Mouse (Mus musculus) cerebellum, adult 9-11 months (tissue): ENCODE results near the gene Ppm1l.
"Not testable (repeated sequence)": the region's sequence is repeated elsewhere in the genome, so short reads cannot be mapped to it uniquely, and the experiment has no call there.

Source experiments
- DNase-seq: peaks from one replicate; pipeline ENCODE4 v3.0.0; 2022

Ppm1l gene

DNA sequence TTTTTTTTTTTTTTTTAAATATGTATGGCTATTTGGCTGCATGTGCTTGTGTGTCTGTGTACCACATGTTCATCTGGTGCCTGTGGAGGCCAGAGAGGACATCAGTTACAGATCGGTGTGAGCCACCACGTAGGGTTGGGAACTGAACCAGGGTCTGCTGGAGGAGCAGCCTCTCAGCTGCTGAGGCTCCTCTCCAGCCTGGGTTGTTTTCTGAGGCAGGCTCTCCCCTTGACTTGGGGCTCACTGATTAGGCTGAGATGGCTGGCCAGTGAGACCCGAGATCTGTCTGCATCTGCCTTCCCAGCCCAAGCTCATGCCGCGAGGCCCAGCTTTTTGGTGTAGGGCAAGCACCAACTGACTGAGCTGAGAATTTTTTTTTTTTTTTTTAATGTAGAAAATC lies 57.9 kb downstream of the Ppm1l start:
- no peak for DNase-seq

DNA sequence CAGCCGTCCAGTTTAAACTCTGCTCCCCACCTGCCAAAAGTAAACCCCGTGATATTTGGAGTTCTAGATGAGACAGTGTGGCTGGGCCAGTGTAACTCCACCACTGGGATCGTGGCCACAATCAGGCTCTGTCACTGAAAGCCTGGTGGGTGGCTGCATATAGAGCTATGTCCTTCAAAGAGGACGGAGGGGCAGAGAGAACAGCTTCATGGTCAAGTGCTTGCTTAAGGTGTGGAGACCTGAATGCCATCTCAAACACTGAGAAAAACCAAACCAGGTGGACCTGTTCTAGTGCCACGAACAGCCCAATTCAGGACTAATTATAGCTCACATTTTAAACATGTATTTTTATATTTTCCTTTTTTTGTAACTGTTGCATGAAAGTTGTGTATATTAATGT lies 58.3 kb downstream of the Ppm1l start:
- DNase-seq, result no peak

DNA sequence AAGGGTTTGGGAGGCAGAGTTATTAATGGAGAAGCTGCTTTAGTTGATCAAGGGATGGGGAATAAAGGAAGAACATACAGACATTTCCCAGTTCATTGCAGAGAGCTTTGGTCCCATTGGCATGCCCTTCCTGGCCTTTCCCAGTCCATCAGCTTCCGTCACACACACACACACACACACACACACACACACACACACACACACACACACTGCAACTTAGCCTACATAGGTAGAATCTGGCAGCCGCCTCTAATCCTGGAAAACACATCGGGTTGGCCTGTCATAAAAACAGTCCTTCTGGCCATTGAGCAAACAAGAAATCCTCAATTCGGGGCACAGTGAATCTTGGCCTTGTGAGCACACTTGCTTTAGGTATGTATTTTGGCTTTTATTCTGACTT lies 64.6 kb downstream of the Ppm1l start:
- DNase-seq, result peak; percentile 22

DNA sequence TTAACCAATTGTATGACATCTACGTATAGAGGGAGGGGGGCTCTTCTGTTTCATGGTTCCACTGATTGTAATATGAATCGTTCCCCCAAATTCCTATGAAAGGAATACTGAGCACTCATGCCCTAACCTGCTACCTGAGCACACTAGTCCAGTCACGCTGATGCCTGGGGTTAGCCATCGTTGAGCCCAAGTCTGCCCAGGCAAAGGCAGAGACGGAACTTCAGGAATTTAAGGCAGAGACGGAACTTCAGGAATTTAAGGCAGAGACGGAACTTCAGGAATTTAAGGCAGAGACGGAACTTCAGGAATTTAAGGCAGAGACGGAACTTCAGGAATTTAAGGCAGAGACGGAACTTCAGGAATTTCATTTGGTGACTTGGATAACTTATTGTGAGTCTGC lies 75.2 kb downstream of the Ppm1l start:
- not testable (repeated sequence) for DNase-seq

DNA sequence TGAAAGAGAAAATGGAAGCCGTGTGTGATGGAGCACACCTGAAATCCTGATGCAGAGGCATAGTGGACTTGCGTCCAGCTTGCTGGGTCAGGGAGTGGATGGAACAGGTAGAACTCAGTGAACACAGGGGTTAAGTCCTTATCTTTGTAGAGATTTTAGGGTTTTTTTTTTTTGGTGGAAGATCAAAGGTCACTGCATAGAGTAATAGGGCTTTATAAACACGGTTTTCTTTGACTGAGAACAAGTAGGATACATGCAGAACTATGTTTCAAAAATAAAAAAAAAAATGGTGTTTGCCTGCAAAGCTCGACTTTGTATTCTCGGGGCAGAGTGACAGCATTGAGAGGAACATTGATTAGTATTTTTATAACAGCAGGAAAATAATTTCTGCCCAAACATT lies 75.6 kb downstream of the Ppm1l start:
- DNase-seq, result no peak

DNA sequence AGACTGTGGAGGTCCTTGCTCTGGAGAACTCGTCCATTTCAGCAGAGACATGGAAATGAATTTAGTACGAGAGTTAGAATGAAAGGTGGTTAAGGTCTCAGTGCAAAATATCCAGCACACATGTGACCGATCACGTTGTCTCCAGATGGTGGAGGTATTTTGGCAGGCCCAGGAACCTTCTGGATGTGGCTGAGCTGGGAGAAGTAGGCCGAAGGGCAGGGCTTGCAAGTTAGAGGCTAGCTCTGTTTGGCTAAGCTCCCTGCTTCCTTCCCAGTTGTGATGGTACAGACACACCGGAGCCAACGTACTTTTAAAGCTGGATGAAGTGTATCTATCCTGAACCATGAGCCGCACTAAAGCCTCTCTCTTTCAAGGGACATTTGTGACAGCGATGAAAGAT lies 76.4 kb downstream of the Ppm1l start:
- DNase-seq, result no peak

DNA sequence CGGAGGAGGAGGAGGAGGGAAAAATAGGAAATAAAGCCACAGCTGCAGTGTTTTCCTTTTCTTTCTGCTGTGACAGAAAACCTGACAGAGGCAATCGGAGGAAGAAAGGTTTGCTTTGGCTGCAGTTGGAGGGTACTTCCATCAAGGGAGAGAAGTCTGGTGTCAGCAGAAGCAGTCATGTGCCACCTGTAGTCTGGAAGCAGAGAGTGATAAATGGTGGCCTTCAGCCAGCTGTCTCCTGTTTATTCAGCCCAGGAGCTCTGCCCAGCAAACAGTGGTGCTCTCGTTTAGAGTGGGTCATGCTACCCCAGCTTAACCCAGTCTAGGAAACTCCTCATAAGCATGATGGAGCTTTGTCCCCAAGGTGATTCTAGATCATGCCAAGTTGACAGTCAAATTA lies 77.3 kb downstream of the Ppm1l start:
- no peak for DNase-seq

DNA sequence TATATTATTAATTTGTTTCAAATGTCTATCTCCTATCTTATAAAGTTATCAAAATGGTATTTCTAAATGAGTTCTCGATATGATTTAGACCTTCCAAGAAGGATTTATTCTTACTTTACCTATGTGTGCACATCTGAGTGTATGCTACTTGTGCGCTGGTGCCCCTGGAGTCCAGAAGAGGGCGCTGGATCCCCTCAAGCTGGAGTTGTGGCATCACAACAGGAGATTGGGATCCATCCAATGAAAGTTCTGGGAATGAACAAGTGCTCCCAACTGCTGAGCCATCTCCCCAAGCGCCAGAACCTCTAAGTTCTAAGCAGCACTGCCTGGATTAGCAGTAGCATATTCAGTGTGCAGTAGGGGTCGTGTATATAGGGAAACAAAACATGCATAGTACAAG lies 78.4 kb downstream of the Ppm1l start:
- no peak for DNase-seq

DNA sequence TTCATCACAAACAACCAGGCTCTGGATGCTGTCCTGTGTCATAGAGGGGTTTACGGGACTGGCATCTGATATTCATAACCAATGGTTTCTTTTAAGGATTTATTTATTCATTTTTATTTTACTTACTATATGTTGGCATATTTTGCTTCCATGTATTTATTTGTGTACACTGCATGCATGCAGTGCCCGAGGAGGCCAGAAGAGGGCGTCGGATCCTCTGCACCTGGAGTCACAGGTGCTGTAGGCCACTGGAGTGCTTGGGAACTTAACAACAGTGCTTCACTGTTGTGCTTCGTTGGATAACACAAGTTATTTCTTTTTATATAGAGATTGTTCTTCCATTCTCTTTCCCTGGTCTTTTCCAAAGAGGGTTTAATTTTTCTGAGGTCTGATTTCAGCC lies 81.1 kb downstream of the Ppm1l start:
- DNase-seq, result no peak

DNA sequence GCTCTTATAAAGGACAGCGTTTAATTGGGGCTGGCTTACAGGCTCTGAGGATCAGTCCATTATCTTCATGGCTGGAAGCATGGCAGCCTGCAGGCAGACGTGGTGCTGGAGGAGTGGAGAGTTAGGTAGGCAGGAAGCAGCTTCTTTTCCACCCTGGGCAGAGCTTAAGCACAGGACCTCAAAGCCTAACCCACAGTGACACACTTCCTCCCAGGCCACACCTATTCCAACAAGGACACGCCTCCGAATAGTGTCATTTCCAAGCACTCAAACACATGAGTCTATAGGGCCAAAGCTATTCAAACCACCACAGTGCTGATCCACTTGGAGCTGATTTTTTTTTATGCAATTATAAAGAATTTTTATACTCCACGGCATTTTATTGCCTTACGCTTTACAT lies 82.7 kb downstream of the Ppm1l start:
- DNase-seq, result no peak

DNA sequence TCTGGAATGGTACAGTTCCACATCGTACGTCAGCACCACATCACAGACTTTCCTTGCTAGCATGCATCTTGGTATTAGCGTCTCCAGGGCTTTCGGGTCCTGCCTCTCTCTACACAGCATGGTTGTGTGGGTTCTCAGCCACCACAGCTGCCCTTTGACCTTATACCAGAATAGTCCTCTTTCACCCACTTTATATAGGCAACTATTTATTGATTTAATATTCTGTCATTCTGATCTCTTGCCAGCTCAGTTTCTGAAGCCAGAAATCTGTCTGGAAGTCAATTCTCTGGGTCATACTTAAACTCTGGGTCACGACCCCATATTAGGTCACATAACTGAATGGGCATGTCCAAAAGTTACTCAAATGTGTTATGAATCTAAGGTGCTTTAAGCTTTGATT lies 86.5 kb downstream of the Ppm1l start:
- no peak for DNase-seq

DNA sequence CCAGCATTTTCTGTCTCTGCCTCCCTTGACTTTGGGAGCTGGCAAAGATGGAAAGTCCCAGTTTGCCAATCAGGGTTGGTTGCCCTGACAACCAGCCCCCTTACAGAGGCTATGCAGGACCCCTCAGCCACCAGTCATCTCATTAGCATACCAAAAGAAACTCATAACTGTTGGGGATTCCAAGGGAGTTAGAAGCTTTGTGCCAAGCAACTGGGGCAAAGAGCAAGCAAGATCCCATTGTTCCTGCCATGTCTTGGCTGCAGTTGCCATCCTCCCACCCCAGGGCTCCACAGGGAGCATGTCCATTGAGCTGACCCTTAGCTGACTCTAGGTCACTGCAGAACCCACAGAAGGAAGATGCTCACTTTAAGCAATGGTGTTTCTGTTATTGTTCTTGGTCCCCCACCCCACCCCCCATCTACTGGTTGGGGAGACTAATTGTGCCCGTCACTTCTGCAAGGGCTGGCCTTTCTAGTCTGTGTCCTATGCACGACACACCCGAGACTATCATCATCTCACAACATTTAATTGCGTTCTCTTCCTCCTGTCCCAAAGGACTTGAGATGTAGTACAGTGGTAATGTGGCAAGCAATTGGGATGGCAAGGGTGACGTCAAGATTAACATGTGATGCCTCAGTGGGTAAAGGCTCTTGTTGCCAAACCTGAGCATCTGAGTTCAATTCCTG lies 89.7 kb downstream of the Ppm1l start:
- no peak for DNase-seq

DNA sequence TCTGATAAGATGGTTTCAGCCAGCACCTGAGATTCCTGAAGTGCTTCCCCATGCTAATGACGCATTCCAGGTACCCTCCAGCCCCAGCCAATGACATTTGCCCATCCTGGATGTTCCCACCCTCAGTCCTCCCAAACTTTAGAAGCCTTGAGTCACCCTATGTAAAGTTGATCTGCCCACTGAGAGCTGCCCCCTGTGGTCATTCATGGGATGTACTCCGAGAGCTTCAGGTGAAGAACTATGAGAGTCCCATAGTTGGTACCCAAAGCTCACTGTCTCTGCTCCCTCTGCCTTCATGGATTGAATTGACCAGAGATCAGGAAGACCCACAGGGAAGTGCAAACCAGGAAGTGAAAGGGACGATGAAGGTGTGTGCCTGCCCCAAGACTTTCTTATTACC lies 91.4 kb downstream of the Ppm1l start:
- DNase-seq, result no peak

DNA sequence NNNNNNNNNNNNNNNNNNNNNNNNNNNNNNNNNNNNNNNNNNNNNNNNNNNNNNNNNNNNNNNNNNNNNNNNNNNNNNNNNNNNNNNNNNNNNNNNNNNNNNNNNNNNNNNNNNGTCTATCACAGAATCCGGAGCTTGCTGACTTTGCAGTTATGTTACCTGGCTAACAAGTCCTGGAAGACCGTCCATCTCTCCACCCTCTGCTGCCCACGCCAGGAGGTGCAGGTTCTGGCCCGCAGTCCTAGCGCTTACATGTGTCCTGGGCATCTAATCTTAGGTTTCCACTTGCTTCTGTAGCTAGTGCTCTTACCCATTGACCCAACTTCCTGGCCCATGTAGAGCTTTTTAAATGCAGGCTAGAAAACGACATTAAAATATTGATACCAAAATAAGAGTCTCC lies 99.5 kb downstream of the Ppm1l start:
- DNase-seq, result no peak

DNA sequence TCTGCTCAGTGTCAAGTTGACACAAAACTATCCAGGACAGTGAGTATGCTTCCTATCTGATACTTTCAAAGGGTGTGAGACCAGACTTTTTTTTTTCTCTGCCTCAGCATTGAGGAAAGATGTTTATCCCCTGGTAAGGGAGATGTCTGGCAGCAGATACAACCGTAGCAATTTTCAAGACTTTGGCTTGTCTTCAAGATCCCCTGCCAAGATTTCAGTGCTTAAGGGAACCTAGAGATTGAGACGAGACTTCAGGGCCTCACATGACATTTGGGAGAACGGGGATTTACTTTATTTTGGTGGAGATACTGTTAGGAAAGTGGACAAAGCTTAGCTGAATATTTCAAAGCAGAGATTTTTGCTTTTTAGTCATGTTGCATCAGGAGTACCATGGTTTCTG lies 106.1 kb downstream of the Ppm1l start:
- no peak for DNase-seq

DNA sequence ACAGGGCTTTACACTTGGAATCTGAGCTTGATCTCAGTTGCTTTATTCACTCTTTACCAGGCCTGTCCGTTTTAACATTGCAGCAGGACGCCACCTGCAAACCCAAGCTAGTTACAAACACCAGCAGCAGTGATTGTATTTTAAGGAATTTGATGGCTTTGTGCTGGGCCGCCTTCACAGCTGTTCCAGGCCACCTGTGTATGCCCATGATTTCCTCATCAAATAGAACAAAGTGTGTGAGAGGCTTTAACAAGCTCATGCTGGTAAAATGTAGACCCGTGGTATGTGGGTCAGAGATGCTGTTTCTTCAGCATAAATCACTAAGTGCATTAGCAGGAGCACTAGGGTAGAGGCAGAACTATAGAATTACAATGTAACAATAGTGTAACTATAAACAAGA lies 106.7 kb downstream of the Ppm1l start:
- no peak for DNase-seq

DNA sequence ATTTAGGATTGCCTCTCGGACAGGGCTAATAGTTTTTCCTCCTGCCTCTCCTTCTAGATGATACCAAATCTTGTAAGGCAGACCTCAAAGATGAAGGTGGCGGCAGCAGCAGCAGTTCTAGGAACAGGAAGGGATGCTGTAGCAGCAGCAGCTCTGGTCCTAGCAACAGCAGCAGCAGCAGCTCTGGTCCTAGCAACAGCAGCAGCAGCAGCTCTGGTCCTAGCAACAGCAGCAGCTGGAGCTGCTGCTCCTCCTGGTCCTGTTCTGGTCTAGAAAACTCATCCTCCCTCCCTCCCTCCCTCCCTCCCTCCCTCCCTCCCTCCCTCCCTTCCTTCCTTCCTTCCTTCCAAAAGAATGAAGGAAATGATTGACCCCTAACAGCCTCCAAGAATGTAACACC lies 108.1 kb downstream of the Ppm1l start:
- DNase-seq, result not testable (repeated sequence)

DNA sequence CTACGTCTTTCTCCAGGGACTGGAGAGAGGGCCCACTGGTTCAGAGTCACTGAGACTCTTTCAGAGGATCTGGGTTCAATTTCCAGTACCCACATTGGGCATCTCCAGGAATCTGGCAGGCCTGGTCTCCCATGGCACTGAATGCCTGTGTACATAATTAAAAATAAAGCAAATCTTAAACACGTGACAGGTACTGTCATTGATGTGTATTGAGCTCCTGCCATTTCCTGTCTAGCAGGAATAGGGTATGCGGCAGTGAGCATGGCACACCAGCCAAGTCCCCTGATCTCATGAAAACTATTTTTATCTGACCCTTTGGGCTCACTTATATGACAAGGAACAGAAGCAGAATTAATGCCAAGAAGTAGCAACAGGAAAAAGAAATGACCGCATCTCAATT lies 110.6 kb downstream of the Ppm1l start:
- DNase-seq, result peak; percentile 32

DNA sequence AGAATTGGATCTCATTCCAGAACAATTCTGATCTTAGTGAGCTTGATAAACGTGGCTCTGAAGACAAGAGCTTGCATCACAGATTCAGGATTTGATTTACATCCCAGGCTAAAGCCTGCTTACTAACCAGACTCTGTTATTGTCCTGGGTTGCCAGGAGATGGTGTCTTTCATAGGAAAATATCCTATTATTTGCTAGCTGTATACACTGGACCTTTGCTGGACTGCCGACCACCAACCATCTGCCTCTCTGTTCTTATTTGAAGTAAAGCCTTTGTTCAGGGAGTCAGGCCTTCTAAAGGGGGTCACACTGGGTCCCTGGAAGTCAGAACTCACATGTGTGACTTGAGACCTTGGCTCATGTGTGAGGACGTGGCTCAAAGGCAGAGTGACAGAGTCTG lies 111.6 kb downstream of the Ppm1l start:
- no peak for DNase-seq

DNA sequence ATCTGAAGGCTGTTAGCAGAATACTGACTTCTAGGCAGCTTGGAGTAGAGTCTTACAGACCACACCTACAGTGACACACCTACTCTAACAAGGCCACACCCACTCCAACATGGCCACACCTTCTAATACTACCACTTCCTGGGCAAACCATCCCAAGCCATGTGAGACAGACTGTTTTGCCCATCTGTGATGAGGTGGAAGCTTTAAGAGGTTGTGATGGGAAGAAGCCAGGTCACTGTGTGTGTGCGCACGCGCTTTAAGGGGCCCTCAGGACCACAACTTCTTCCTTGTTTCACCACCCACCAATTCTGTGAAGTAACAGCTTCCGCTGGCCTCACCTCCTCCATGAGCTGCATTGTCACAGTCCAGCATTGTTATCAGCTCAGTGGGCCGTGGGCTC lies 112.7 kb downstream of the Ppm1l start:
- DNase-seq, result no peak

DNA sequence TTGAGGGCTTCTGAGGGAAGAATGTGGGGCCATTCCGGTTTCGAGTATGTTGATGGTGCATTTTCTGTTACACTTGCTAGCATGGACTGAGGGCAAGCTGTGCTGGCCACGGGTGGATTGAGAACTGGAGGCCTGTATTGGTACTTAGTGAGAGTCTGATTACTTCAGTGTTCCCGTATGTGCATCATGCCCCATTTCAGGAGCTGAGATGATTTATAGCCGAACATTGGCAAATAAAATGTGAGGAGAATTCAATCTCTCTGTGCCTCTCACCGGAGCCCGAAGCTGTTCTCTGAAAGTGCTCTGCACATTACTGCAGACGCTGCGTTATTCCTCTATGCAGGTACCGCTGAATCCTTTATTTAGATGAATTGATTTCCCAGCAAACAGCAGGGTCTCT lies 116.9 kb downstream of the Ppm1l start:
- no peak for DNase-seq

DNA sequence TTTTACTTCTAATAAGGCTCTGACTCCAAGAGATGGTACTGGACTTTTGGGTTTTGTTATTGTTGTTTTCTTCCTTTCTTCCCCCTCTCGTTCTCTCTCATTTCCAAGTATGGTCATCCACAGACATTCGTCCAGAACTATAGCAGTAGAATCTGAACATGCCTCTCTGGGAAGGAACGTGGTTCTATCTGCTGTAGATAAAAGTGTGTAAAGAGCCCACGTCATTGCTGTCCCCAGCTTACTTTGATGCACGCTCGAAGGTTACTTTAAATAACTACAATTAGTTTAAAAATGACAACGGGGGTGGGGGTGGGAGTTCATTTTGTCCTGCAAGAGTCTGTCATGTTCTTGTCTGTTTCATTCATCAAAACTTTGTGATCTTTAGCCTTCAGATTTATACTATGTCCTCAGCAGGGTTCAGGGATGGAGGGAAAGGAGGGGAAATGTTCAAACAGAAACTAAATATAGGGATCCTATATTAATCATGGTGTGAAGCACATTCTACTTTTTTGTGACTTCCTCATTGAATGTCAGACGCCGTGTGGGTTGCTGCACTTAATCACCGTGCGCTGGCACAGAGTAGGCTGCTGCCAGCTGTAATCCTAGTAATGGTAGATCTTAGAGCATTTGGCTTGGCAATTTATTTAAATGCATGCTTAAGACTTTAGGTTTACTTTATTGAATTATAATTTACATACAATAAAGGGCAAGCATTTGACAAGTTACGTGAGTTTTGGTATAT lies 122.3 kb downstream of the Ppm1l start:
- no peak for DNase-seq

DNA sequence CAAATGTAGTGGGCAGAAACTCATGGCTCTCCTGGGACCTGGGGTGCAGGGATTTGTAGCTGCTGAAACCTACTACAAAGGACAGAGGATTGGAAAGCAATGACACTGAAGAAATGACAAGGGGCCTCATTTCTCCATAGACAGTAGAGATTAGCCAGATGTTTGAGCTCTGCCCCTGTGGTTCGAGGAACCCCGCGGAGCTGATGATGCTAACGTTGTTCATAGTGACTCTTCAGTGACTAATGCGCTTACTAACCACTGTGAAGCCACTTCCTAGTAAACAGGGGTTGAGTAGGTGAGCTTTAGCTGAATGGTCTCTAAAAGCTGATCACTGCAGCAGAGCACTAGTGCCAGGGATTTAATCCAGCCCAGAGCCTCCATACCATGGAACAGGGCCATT lies 124.1 kb downstream of the Ppm1l start:
- DNase-seq, result no peak

DNA sequence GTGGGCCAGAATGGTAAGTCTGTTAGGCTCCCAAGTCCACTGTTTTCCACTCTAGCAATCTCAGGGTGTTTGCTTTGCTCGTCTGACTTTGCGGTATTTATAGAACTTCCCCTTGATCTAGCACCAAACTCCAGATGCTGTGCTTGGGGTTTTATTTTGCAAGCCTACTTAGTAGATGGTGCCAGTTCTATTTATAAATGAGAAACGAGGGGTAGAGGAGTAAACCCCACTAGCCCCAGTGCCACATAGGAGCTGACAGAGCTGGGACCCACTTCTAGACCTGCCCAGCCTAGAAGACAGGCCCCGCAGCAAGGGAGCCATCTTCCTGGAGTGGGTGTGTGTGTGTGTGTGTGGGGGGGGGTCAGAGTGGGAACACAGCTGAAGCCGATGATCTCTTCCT lies 130.3 kb downstream of the Ppm1l start:
- no peak for DNase-seq

DNA sequence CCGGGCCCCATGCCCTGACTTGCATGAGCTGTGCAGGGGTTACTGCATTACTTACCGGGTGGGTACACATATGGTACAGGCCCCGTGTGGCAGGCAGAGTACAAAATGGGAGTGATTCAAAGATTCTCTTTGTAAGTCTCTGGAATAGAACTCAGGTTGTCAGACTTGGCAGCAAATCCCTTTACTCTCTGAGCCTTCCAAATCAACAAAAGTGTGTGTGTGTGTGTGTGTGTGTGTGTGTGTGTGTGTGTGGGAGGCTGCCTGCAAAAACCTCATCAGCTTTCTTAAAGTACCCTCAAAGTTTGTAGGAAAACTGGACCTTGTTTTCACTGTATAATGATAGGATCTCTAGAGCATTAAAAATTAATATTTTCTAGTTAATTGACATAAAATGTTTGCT lies 132.4 kb downstream of the Ppm1l start:
- no peak for DNase-seq
